Mouse (Mus musculus) liver, adult 2 months (tissue): ENCODE data around the gene Cdh22.

Experiments used
- CTCF ChIP-seq: fragments of 200-500 bp; IDR thresholded peaks from 2 replicates; pipeline ENCODE4 v1.5.1; 2011; ENCODE audit warnings: low read depth, low read length, control low read depth
- POLR2A ChIP-seq: fragments of 200-500 bp; IDR thresholded peaks from 2 replicates; pipeline ENCODE4 v1.6.1; 2011; ENCODE audit warnings: low read length, control low read depth; ENCODE audit not compliant: insufficient read depth; ENCODE audit errors: extremely low read depth

GRCm38 (mm10) chr2:165078045-165078444, 156.6 kb downstream of the Cdh22 start:
- TF ChIP-seq CTCF (no peak), POLR2A (no peak)
